Mouse (Mus musculus) hindbrain, postnatal 0 days (tissue): ENCODE results near the gene Ppil1. TPM values are rescaled to one million over a fixed set of nuclear protein-coding genes. Genes with fewer than 3 reads are reported as not detected.

Experiments
- ATAC-seq: fragments of 200-750 bp; cut with Nextera tagmentation; 2 replicates; pipeline ENCODE4 v1.8.0; 2017; ENCODE audit warnings: mild to moderate bottlenecking, moderate TSS enrichment, moderate library complexity
- DNase-seq: peaks from one replicate; pipeline ENCODE4 v3.0.0-alpha.2; 2015; ENCODE audit warnings: low spot score
- H3K27ac ChIP-seq: fragments of 300-500 bp; sonication (generic); 2 replicates; pipeline ENCODE4 v1.5.1; 2014; ENCODE audit warnings: mild to moderate bottlenecking
- H3K27me3 ChIP-seq: fragments of 300-500 bp; sonication (generic); 2 replicates; pipeline ENCODE4 v1.6.1; 2014; ENCODE audit warnings: low read length, mixed read lengths; ENCODE audit not compliant: insufficient read depth
- H3K36me3 ChIP-seq: fragments of 300-500 bp; sonication (generic); 2 replicates; pipeline ENCODE4 v1.6.1; 2014; ENCODE audit warnings: low read length, mixed read lengths; ENCODE audit not compliant: insufficient read depth
- H3K4me1 ChIP-seq: fragments of 300-500 bp; sonication (generic); 2 replicates; pipeline ENCODE4 v1.6.1; 2014; ENCODE audit warnings: antibody characterized with exemption, low read length, mixed read lengths; ENCODE audit not compliant: insufficient read depth
- H3K4me2 ChIP-seq: fragments of 300-500 bp; sonication (generic); 2 replicates; pipeline ENCODE4 v1.6.1; 2014; ENCODE audit warnings: low read depth, mild to moderate bottlenecking, low read length, moderate library complexity, mixed read lengths
- H3K4me3 ChIP-seq: fragments of 300-500 bp; sonication (generic); 2 replicates; pipeline ENCODE4 v1.5.1; 2014; ENCODE audit warnings: low read length
- H3K9ac ChIP-seq: fragments of 300-500 bp; sonication (generic); replicated peaks from 2 replicates; pipeline ENCODE4 v1.6.1; 2014; ENCODE audit warnings: mild to moderate bottlenecking, low read length, moderate library complexity, mixed read lengths
- H3K9me3 ChIP-seq: fragments of 300-500 bp; sonication (generic); 2 replicates; pipeline ENCODE4 v1.6.1; 2016; ENCODE audit warnings: low read length, mixed read lengths
- CTCF ChIP-seq: IDR thresholded peaks from 2 replicates; pipeline ENCODE4 v1.5.1; 2016; ENCODE audit warnings: antibody characterized with exemption, control low read depth, low read depth
- WGBS: fragments of 180-500 bp; shearing (Covaris S2); extraction: QIAGEN DNeasy Blood & Tissue Kit; methylation state at CpG from one replicate; pipeline ENCODE4 v1.1.7; 2014; 5-methylcytosine and 5-hydroxymethylcytosine counted together
- polyA plus RNA-seq: library from polyadenylated mRNA; unstranded; fragments of >200 nt; fragmentation: Nextera tagmentation; extraction: Ambion mirVana; gene quantifications from 2 replicates; pipeline ENCODE4 v1.2.1, GENCODE M21; 2015
- total RNA-seq: library from RNA; depleted of rRNA; stranded (reverse); fragments of >200 nt; gene quantifications from 2 replicates; pipeline ENCODE4 v1.2.3, GENCODE M21; 2014

Gene Ppil1
- total and polyA plus RNA-seq, 2 experiments from 2014 or later: 81.4 to 87.7 TPM

DNA sequence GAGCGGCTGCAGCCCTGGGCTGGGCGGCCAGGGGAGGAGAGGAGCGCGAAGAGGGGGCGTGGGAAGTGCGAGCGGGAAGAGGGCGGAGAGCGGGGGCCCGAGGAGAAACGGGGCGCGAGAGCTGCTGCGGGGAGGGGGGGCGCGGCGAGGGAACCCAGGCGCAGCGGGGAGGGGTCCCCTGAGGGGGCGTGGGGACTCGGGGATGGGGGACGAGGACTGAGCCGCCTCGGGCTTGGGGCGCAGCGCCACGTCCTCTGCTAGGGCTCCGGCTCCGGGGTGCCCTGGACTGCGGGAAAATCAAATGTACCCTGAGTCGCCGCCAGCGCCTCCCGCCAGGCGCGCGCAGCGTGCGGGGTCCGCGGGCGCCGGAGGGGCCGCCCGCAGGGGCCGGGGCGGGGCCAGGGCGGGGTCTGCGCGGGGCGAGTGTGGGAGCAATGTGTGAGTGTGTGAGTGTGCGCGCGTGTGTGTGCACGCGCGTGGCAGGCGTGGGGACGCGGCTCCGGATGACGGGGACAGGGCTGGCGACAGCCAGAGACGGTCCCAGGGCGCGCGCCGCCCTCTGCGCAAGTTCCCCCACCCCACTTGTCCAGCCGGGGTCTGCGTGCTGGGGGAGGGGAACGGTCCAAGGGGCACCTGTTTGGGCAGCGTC, 26.1 kb downstream of the Ppil1 start, which contains the start of gene Cpne5:
Cpne5 (minus strand) TSS at position 396 of the 649 bp plus-strand sequence.
- Histone ChIP-seq H3K9ac (peak within 1 kb of the TSS; percentile 72), H3K9me3 (no peaks in the 10 kb centered on the region), H3K4me1 (peaks cover 8% of the 10 kb centered on the region), H3K27ac (peak within 1 kb of the TSS; percentile 62; the same call in 1 of the 2 replicates), H3K27me3 (no peaks in the 10 kb centered on the region), H3K36me3 (no peaks in the 10 kb centered on the region), H3K4me3 (peak within 1 kb of the TSS; percentile 71), H3K4me2 (peak within 1 kb of the TSS; percentile 99)
- TF ChIP-seq CTCF: no peak
- ATAC-seq: peak; percentile 81
- DNase-seq: peak; percentile 65
- 3% methylated on average over 53 of the region's 73 CpGs for WGBS

GRCm38 (mm10) chr17:29237267-29237771, 26.7 kb downstream of the Ppil1 start:
- Histone ChIP-seq H3K27me3 (no peaks in the 10 kb centered on the region), H3K4me3 (peak overlapping the region; percentile 71), H3K4me2 (peak overlapping the region; percentile 99), H3K9me3 (no peaks in the 10 kb centered on the region), H3K9ac (peak overlapping the region; percentile 72), H3K4me1 (peaks cover 8% of the 10 kb centered on the region), H3K27ac (0 out of 2 replicates have a peak overlapping the region, but pooled peaks have one; percentile 62), H3K36me3 (no peaks in the 10 kb centered on the region)
- ATAC-seq: no peak
- DNase-seq: no peak
- under 1% methylated on average over 32 of the region's 32 CpGs for WGBS
- TF ChIP-seq CTCF: no peak

DNA sequence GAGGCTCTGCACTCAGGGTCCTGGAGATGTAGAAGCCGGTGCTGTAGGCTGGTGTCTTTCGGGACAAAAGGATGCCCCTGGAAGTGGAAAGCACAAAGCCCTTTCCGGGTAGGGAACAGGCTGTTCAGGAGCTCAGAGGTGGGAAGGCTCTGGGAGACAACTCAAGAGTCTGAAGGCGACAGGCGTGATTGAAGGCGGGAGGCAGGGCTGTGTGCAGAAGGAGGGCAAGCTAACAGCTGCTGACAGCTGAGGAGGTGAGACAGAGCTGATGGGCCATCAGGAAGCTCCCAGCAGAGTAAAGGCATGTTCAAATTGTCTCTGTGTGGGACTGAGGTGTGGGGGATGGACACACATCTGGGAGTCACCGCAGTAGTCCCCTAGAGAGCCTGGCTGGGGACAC, 27.9 kb downstream of the Ppil1 start:
- TF ChIP-seq CTCF: no peak
- Histone ChIP-seq H3K27ac (no peak overlapping the region), H3K27me3 (no peaks in the 10 kb centered on the region), H3K4me3 (no peak overlapping the region), H3K4me2 (peak overlapping the region; percentile 99), H3K9ac (no peak overlapping the region), H3K9me3 (no peaks in the 10 kb centered on the region), H3K36me3 (no peaks in the 10 kb centered on the region), H3K4me1 (peaks cover 8% of the 10 kb centered on the region)
- 76% methylated on average over 7 of the region's 7 CpGs for WGBS
- no peak for DNase-seq
- no peak for ATAC-seq

GRCm38 (mm10) chr17:29231109-29231508, 32.9 kb downstream of the Ppil1 start:
- 74% methylated on average over 10 of the region's 10 CpGs for WGBS
- H3K4me3 ChIP-seq: no peak overlapping the region
- ATAC-seq (no peak), DNase-seq (no peak)
- H3K4me1 ChIP-seq: no peaks in the 10 kb centered on the region; the same call in 1 of the 2 replicates
- no peak for TF ChIP-seq CTCF
- no peaks in the 10 kb centered on the region for H3K9me3 ChIP-seq
- H3K9ac ChIP-seq: no peak overlapping the region
- no peaks in the 10 kb centered on the region for H3K36me3 ChIP-seq
- no peaks in the 10 kb centered on the region for H3K27me3 ChIP-seq
- no peak overlapping the region for H3K27ac ChIP-seq
- H3K4me2 ChIP-seq: no peak overlapping the region

GRCm38 (mm10) chr17:29220631-29221030, 43.4 kb downstream of the Ppil1 start:
- DNase-seq (peak; percentile 18), ATAC-seq (no peak)
- Histone ChIP-seq H3K9ac (no peak overlapping the region), H3K4me3 (no peak overlapping the region), H3K9me3 (no peaks in the 10 kb centered on the region), H3K27ac (no peak overlapping the region), H3K27me3 (no peaks in the 10 kb centered on the region), H3K4me2 (no peak overlapping the region), H3K4me1 (no peaks in the 10 kb centered on the region), H3K36me3 (no peaks in the 10 kb centered on the region)
- TF ChIP-seq CTCF: no peak
- WGBS: 62% methylated on average over 14 of the region's 14 CpGs

- Histone ChIP-seq H3K4me2 (no peak overlapping the region), H3K9me3 (no peaks in the 10 kb centered on the region), H3K27ac (no peak overlapping the region), H3K27me3 (no peaks in the 10 kb centered on the region), H3K4me1 (peaks cover 5% of the 10 kb centered on the region; the same call in 1 of the 2 replicates), H3K4me3 (no peak overlapping the region), H3K36me3 (no peaks in the 10 kb centered on the region), H3K9ac (no peak overlapping the region)
- DNase-seq: no peak
- ATAC-seq: no peak
- 75% methylated on average over 5 of the region's 5 CpGs for WGBS
- no peak for TF ChIP-seq CTCF
Observed at GRCm38 (mm10) chr17:29218017-29218416, 46.0 kb downstream of the Ppil1 start.

DNA sequence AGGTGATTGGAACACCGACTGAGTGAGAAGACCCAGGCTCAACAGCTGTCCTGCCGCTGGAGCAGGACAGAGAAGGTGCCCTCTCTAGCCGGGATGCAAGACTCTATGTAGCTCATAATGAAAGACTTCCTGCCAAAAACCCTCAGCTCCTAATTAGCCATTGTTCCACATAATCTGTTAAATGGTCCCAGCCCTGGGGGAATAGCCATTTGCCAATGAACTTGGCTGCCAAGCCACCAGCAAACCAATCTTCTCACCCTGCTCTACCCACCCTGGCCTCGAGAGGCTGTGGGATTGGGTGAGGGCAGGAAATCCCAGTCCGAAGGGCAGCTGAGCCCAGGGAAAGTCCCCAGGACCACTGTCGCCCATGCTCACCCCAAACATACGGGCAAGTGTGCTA, 47.9 kb downstream of the Ppil1 start:
- peak; percentile 56 for DNase-seq

More for the DNA sequence above, 47.9 kb downstream of the Ppil1 start:
- Histone ChIP-seq H3K4me2 (no peak overlapping the region), H3K9me3 (no peaks in the 10 kb centered on the region), H3K9ac (no peak overlapping the region), H3K27ac (no peak overlapping the region), H3K4me1 (peaks cover 5% of the 10 kb centered on the region; the same call in 1 of the 2 replicates), H3K4me3 (no peak overlapping the region), H3K27me3 (no peaks in the 10 kb centered on the region), H3K36me3 (no peaks in the 10 kb centered on the region)
- no peak for ATAC-seq
- no peak for TF ChIP-seq CTCF
- 44% methylated on average over 7 of the region's 7 CpGs for WGBS
